Mouse (Mus musculus) thymus, postnatal 36 days (tissue): ENCODE measurements around the gene Cfap73.

Experiments
- DNase-seq, 2 experiments: peaks; one replicate each; pipeline ENCODE4 v3.0.0; 2022; ENCODE audit warnings: mixed read lengths in 2 of 2

Cfap73 gene

GRCm38 (mm10) chr5:120582002-120582401 lies 52.0 kb downstream of the Cfap73 start:
- DNase-seq, result no peak

GRCm38 (mm10) chr5:120579898-120580626 lies 54.0 kb downstream of the Cfap73 start:
- peak in 1 of 2 experiments; percentile 55 for DNase-seq

- peak; percentile 57 to 67 for DNase-seq
Measured at GRCm38 (mm10) chr5:120579211-120579897, 54.7 kb downstream of the Cfap73 start.

GRCm38 (mm10) chr5:120578504-120579081 lies 55.4 kb downstream of the Cfap73 start:
- peak; percentile 77 to 84 for DNase-seq
